Mouse (Mus musculus) bone marrow, adult 2 months (tissue): Measurements from ENCODE around the gene Fam83d. TPM values are rescaled to one million over a fixed set of nuclear protein-coding genes. Genes with fewer than 3 reads are reported as not detected.
"Not testable (repeated sequence)": the region's sequence is repeated elsewhere in the genome, so short reads cannot be mapped to it uniquely, and the experiment has no call there.

ENCODE experiments used
- H3K27ac ChIP-seq: fragments of 200-500 bp; 2 replicates; pipeline ENCODE4 v1.5.1; 2012; ENCODE audit warnings: low read depth, mild to moderate bottlenecking, control low read depth, inconsistent platforms, low read length; ENCODE audit not compliant: control insufficient read depth, poor library complexity, insufficient read depth
- H3K4me1 ChIP-seq: fragments of 200-500 bp; 2 replicates; pipeline ENCODE4 v1.6.1; 2011; ENCODE audit warnings: low read length; ENCODE audit not compliant: control insufficient read depth, insufficient read depth
- H3K4me3 ChIP-seq: fragments of 200-500 bp; replicated peaks from 2 replicates; pipeline ENCODE3; 2011; ENCODE audit warnings: mild to moderate bottlenecking, low read depth, low read length, control low read depth; ENCODE audit not compliant: control insufficient read depth
- CTCF ChIP-seq: fragments of 200-500 bp; IDR thresholded peaks from 2 replicates; pipeline ENCODE4 v1.5.1; 2011; ENCODE audit warnings: low read length, control low read depth; ENCODE audit not compliant: control insufficient read depth, insufficient read depth
- POLR2A ChIP-seq: fragments of 200-500 bp; IDR thresholded peaks from 2 replicates; pipeline ENCODE4 v1.6.1; 2011; ENCODE audit warnings: low read depth, mild to moderate bottlenecking, control low read depth, low read length, borderline replicate concordance; ENCODE audit not compliant: control insufficient read depth
- WGBS: fragments of 180-500 bp; shearing (Covaris S2); methylation state at CpG from one replicate; pipeline ENCODE4 v1.1.7; 2018; 5-methylcytosine and 5-hydroxymethylcytosine counted together
- polyA plus RNA-seq: library from polyadenylated mRNA; stranded (reverse); fragments of >200 nt; gene quantifications from 2 replicates; pipeline ENCODE4 v1.2.4, GENCODE M21; 2011; ENCODE audit warnings: low replicate concordance; ENCODE audit not compliant: missing spikeins, insufficient read depth, insufficient read length

Gene Fam83d
- polyA plus RNA-seq, 1 experiment = 3.0 TPM

DNA sequence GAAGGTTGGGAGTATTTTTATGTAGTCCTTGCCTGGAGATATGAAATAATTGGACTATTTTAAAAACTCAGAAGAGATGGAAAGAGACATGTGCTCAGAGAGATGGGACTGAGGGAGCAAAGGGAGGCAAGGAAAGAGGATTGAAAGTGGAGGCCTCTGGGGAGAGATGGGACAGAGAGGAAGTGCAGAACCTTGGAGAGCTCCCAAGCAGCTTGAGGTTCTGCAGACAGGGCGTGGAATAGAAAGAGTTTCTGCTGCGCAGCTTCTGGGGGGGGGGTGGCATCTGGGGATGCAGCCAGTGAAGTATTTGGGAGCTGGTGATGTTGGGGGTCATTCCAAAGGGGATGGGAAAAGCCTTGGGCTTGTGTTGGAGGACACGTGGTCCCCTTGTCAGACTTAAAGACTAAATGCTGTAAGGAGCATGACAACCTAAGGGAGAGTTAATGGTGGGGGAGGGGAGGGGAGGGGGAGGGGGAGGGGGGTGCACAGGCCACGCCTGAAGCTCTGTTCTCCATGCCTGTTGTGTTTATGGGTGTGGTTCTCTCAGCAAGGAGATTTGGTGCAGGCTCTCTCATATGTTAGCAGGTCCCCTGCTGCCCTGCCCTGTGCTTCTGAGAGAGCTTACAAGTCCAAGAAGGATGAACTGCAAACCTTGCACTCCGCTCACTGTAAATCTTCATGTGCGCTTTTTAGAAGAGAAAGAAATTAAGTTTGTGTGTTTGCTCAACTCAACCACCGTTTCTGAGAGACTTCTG is 39.7 kb upstream of the Fam83d start:
- no peak for TF ChIP-seq CTCF
- TF ChIP-seq POLR2A = no peak
- 55% methylated on average over 7 of the region's 7 CpGs for WGBS
- no peak overlapping the region for H3K4me3 ChIP-seq

DNA sequence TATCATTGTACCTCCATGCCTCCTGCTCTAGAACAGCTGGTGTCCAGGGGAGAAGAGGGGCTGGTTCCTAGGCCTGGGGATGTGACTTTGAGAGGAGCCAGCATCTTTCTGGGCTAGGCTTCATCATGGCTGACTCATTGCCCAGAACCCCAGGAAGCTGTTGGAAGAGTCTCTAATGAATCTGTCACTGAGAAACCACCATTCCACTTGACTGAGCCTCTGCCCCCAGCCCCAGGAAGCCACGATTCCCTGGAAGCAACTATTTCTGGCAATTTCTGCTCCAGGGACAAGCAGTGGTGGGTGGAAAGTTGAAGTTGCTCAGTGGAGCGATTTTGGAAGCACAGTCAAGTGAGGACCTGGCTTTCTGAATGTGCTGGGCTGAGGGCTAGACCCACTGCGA is 37.0 kb upstream of the Fam83d start:
- 66% methylated on average over 3 of the region's 3 CpGs for WGBS
- no peak for TF ChIP-seq CTCF
- no peak for TF ChIP-seq POLR2A
- H3K27ac ChIP-seq = no peak overlapping the region
- H3K4me3 ChIP-seq = no peak overlapping the region
- H3K4me1 ChIP-seq = peaks cover 6% of the 10 kb centered on the region

More for the DNA sequence above, 39.7 kb upstream of the Fam83d start:
- Histone ChIP-seq H3K27ac (no peak overlapping the region), H3K4me1 (peaks cover 6% of the 10 kb centered on the region)

DNA sequence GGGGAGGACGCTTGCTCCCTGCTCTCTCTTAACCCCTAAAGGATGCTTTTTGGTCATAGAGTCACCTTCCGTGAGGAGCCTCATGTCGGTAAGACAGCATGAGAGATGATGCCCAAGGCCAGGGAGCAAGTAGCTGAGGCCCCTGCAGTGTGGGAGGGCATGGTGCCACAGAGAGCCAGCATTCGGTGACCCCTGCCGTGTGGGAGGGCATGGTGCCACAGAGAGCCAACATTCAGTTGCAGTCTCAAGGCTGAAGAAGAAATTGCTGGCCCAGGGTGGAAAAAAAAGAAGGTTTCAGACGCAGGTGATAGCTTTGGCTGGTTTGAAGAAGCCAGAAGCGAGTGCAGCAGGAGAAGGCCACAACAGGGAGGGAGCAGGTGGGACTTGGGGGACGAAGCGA is 35.4 kb upstream of the Fam83d start:
- peaks cover 6% of the 10 kb centered on the region for H3K4me1 ChIP-seq

DNA sequence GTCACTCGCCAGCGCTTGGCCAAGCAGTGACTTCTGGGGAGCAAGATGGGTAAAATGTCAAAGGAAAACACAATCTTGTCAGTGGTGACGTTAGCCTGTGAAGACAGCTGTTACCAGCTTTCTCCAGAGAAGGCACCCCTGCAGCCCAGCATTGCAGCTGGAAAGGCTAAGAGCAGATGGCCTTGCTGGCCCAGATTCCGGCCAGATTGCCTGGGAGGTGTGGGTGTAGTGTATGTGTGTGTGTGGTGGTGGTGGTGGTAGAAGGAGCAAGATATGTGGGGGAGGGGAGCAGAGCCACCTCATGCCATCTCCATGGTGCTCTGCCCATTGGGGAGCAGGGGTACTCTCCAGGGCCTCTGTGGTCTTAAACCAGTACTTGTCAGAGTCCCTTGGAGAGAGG is 34.8 kb upstream of the Fam83d start:
- Histone ChIP-seq H3K27ac (peak overlapping the region; percentile 33), H3K4me1 (peaks cover 6% of the 10 kb centered on the region), H3K4me3 (no peak overlapping the region)
- TF ChIP-seq CTCF (no peak), POLR2A (no peak)
- 82% methylated on average over 4 of the region's 4 CpGs for WGBS

More for the DNA sequence above, 35.4 kb upstream of the Fam83d start:
- H3K27ac ChIP-seq = peak overlapping the region; percentile 33
- TF ChIP-seq CTCF (no peak), POLR2A (no peak)
- WGBS = 81% methylated on average over 9 of the region's 9 CpGs
- no peak overlapping the region for H3K4me3 ChIP-seq

DNA sequence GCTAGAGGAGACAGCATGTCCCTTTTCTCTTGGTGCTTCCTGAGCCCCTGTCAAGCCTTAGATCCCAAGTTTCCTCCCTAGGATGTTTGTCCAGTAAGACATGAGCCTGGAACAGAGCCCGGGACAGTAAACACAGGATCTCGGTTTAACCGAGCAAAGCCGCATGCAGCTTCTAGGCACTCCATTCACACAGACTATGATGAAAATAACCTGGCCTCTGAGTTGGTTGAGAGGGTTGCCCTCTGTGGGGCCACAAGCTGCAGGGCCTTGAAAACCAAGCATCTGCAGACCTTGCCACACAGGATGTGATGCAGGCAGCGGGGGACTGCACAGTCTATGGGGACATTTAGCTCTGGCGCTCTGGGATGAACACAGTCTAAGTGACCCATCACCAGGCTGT is 34.0 kb upstream of the Fam83d start:
- TF ChIP-seq CTCF (no peak), POLR2A (no peak)
- Histone ChIP-seq H3K4me3 (no peak overlapping the region), H3K4me1 (peaks cover 6% of the 10 kb centered on the region)

DNA sequence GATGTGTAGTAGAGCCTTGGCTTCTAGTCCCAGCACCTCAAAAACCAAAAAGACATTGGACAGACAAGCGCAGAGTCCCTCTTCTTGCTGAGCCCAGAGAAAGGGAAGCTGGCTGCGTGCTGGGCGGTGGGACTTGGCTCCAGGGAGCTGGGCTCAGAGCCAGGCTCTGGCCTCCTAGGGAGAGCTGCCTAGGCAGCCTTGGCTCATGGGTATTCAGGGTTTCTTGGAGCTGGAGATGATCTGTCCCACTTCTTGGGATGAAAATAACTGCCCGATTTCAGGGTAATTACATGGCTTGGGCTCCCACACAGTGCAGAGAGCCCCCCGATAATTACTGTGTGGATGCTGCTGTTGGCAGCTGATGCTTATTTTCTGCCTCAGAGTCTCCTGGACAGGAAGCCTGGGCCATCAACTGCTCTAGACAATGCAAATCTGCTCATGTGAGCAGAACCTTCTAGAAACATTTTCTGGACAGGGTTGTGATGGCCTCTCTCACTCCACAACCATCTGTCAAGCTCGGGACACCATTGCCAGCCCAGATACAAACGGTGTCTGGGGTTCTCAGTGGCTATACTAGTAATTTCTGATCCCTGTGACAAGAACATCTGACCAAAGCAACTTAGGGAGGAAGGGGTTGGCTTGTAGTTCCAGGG is 33.3 kb upstream of the Fam83d start:
- TF ChIP-seq POLR2A (no peak), CTCF (no peak)
- no peak overlapping the region for H3K4me3 ChIP-seq
- WGBS = 53% methylated on average over 7 of the region's 7 CpGs
- peak overlapping the region; percentile 90 for H3K27ac ChIP-seq
- H3K4me1 ChIP-seq = peaks cover 6% of the 10 kb centered on the region

More for the DNA sequence above, 34.0 kb upstream of the Fam83d start:
- WGBS = 16% methylated on average over 6 of the region's 6 CpGs
- peak overlapping the region; percentile 90 for H3K27ac ChIP-seq

DNA sequence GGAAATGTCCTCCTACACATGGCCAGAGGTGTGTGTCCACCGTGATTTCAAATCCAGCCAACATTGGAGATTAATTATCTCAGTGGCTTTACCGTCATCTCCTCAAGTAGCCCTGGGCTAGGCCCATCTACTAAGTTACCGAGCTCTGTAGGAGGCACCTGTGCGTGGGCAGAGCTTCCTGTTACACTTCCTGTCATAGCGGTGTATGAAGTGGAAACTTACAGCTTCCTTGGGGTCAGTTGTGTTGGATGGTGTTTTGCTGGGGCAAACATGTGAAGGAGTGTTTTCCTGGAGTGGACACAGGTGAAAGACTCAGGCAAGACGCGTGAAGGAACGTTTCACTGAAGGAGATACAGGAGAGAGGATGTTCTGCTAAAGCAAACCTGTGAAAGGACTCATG is 32.6 kb upstream of the Fam83d start:
- 37% methylated on average over 8 of the region's 8 CpGs for WGBS
- TF ChIP-seq CTCF = no peak
- TF ChIP-seq POLR2A = no peak
- no peak overlapping the region for H3K4me3 ChIP-seq
- H3K27ac ChIP-seq = peak overlapping the region; percentile 90; the same call in 1 of the 2 replicates
- H3K4me1 ChIP-seq = peaks cover 6% of the 10 kb centered on the region

DNA sequence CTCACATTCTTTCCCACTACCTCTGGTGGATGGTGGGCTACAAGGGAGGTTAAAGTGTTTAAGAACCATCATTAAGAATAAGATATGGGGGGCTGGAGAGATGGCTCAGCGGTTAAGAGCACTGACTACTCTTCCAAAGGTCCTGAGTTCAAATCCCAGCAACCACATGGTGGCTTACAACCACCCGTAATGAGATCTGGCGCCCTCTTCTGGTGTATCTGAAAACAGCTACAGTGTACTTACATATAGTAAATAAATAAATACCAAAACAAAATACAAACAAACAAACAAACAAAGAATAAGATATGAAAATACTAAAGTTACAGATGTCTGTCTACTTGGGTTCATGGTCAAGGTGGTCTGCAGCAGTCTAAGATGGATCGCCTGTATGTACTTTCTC is 31.6 kb upstream of the Fam83d start:
- not testable (repeated sequence) for H3K27ac ChIP-seq, H3K4me1 ChIP-seq, H3K4me3 ChIP-seq
- 88% methylated on average over 4 of the region's 4 CpGs for WGBS
